Mouse (Mus musculus) heart, embryonic 11.5 days (tissue): ENCODE results near the gene Gpsm3. TPM values are rescaled to one million over a fixed set of nuclear protein-coding genes. Genes with fewer than 3 reads are reported as not detected.
A peak's percentile ranks its signal among the peaks of the same experiment; 100 is the strongest.

Experiments used
- ATAC-seq: fragments of 200-750 bp; cut with Nextera tagmentation; replicated peaks from 2 replicates; pipeline ENCODE4 v1.8.0; 2017; ENCODE audit warnings: moderate library complexity; ENCODE audit not compliant: insufficient number of reproducible peaks, low FRiP score, low TSS enrichment
- H3K27ac ChIP-seq: fragments of 300-500 bp; sonication (generic); 2 replicates; pipeline ENCODE4 v1.5.1; 2014; ENCODE audit warnings: mild to moderate bottlenecking, low read depth, low read length
- H3K27me3 ChIP-seq: fragments of 300-500 bp; sonication (generic); 2 replicates; pipeline ENCODE4 v1.6.1; 2014; ENCODE audit warnings: mild to moderate bottlenecking, low read length, mixed read lengths; ENCODE audit not compliant: control insufficient read depth, insufficient read depth
- H3K36me3 ChIP-seq: fragments of 300-500 bp; sonication (generic); 2 replicates; pipeline ENCODE4 v1.6.1; 2014; ENCODE audit warnings: mild to moderate bottlenecking, low read length, moderate library complexity, mixed read lengths; ENCODE audit not compliant: control insufficient read depth, insufficient read depth
- H3K4me1 ChIP-seq: fragments of 300-500 bp; sonication (generic); 2 replicates; pipeline ENCODE4 v1.6.1; 2014; ENCODE audit warnings: low read length; ENCODE audit not compliant: control insufficient read depth, insufficient read depth
- H3K4me2 ChIP-seq: fragments of 300-500 bp; sonication (generic); 2 replicates; pipeline ENCODE4 v1.6.1; 2014; ENCODE audit warnings: mild to moderate bottlenecking, moderate library complexity
- H3K4me3 ChIP-seq: fragments of 300-500 bp; sonication (generic); 2 replicates; pipeline ENCODE4 v1.5.1; 2014; ENCODE audit warnings: low read depth, low read length
- H3K9ac ChIP-seq: fragments of 300-500 bp; sonication (generic); 2 replicates; pipeline ENCODE4 v1.6.1; 2014; ENCODE audit warnings: mild to moderate bottlenecking, low read depth, low read length, moderate library complexity
- H3K9me3 ChIP-seq: fragments of 300-500 bp; sonication (generic); replicated peaks from 2 replicates; pipeline ENCODE4 v1.6.1; 2016; ENCODE audit warnings: low read length; ENCODE audit not compliant: control insufficient read depth
- WGBS: fragments of 180-500 bp; shearing (Covaris S2); extraction: QIAGEN DNeasy Blood & Tissue Kit; methylation state at CpG from one replicate; pipeline ENCODE4 v1.1.7; 2014; ENCODE audit not compliant: insufficient replicate concordance; 5-methylcytosine and 5-hydroxymethylcytosine counted together
- polyA plus RNA-seq: library from polyadenylated mRNA; unstranded; fragments of >200 nt; fragmentation: Nextera tagmentation; extraction: Ambion mirVana; gene quantifications from 2 replicates; pipeline ENCODE4 v1.2.1, GENCODE M21; 2014

The Gpsm3 gene
- polyA plus RNA-seq, 1 experiment from 2014 or later = 10.3 TPM

DNA sequence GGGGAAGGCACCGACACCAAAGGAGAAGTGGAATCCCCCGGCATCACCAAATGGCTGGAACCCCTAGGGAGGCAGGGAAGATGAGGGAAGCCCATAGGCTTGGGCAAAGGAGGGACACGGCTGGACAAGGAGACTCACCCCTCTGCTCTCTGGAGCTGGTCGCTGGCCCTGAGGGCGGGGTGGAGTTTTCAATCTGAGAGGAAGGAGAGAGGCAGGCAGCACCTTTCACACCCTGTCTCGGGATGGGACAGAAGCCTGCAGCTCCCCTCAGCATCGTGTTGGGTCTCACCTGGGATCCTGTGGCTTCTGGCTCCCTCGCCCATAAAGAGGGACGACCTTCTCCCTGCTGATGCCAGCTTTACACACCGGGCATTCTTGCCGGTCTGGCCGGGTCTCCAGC is 12.2 kb downstream of the Gpsm3 start:
- Histone ChIP-seq H3K27me3 (no peaks in the 10 kb centered on the region), H3K36me3 (peaks cover 6% of the 10 kb centered on the region), H3K4me2 (no peak overlapping the region; the same call in 1 of the 2 replicates), H3K4me3 (no peak overlapping the region), H3K9me3 (no peaks in the 10 kb centered on the region), H3K4me1 (peaks cover 39% of the 10 kb centered on the region), H3K9ac (no peak overlapping the region), H3K27ac (no peak overlapping the region)
- ATAC-seq = no peak
- WGBS = 82% methylated on average over 12 of the region's 12 CpGs

DNA sequence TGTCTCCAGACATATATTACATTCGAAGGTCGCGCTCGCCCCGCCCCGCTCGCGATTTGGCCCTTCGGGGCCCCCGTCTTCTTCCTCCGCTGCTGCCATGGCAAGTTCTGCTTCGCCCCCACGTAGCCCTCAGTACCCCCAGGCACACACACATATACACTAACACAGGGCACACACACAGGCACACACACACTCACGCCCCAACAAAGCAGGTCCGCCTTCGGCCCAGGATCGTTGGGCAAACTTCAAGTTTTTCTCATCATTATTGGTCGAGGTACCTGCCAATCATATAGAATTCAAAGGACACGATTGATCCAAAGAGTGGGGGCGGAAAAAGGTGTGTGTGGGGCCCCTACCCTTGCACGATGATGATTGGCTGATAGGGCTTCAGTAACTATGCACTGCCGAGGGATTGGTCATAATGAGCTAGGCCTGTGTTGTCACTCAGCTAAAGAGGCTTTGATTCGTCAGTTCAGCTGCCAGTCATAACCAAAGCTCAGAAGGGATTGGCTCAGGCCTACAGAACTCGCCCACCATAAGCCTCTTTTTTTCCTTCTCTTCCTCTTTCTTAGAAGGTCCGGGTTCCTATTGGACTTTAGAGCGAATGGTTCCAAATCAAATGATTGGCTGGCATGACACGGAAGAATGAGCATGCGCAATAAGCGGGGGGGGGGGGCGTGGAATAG is 13.9 kb downstream of the Gpsm3 start, which contains the start of gene Rnf5:
TSS of gene Rnf5 (minus strand) at position 316 of the 686 bp plus-strand sequence.
- Histone ChIP-seq H3K27ac (peak within 1 kb of the TSS; percentile 91), H3K4me2 (peak within 1 kb of the TSS; percentile 99), H3K36me3 (peaks cover 6% of the 10 kb centered on the region), H3K9me3 (no peaks in the 10 kb centered on the region), H3K27me3 (no peaks in the 10 kb centered on the region), H3K9ac (peak within 1 kb of the TSS; percentile 86), H3K4me3 (peak within 1 kb of the TSS; percentile 99), H3K4me1 (peaks cover 34% of the 10 kb centered on the region)
- WGBS = under 1% methylated on average over 29 of the region's 30 CpGs
- ATAC-seq = peak; percentile 90

DNA sequence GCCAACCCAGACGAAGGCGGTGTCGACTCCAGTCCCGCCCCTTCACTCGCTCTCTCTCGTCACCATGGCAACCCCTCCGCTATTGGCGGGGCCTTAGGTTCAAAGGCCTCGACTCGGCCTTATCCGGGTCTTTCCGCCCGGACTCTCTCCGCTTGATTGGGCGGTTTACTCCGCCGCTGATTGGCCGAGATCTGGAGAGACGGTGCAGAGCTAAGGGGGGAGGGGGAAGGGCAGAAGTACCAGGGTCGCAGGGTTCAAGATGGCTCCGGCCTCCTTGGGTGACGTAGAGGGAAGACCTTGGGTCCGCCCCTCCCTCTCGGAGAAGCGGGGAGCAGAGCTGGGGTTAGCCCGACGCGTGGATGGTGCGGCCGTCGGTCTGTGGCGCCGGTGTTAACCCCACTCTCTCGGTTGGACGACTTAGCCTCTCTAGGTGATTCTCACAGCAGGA is 14.5 kb downstream of the Gpsm3 start, which contains the start of gene Agpat1:
TSS of gene Agpat1 (plus strand) at position 202 of the 448 bp plus-strand sequence.
- ATAC-seq = peak; percentile 87
- no peaks in the 10 kb centered on the region for H3K9me3 ChIP-seq
- H3K27me3 ChIP-seq = no peaks in the 10 kb centered on the region
- peak within 1 kb of the TSS; percentile 99 for H3K4me3 ChIP-seq
- peaks cover 38% of the 10 kb centered on the region for H3K4me1 ChIP-seq
- H3K27ac ChIP-seq = peak within 1 kb of the TSS; percentile 91
- 0% methylated on average over 33 of the region's 35 CpGs for WGBS
- H3K4me2 ChIP-seq = peak within 1 kb of the TSS; percentile 99
- peaks cover 6% of the 10 kb centered on the region for H3K36me3 ChIP-seq
- H3K9ac ChIP-seq = peak within 1 kb of the TSS; percentile 86

DNA sequence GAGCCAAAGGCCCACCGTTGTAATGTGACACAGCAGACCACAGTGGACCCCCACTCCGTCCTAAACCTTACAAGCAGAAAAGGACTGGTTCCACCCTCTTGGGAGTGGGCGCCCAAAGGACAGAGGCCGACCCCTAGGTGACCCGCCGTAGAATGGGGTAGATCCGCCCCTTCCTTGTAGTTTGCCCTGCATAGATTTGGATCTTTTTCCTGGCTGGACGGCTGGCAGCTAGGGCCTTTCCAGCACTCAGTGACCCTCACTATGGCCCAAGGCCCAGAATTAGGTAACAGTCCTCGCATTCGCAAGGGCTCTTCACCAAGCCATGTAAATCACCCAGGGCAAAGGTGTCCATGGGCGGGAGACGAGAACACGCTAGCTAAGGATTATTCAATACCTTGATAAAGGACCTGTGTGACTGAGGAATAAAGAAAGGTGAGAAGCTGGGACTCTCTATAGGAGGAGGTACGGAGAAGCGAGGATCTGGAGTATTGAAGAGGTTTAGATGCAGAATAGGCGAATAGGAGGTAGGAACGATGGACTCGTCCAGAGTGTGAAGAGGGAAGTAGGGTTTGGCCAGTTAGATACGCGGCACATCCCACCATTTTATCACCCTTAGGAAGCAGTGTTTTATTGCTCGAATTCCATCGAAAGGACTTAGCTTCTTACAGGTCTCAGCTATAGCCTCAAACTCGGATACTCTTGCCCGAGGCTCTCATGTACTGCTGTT is 15.1 kb downstream of the Gpsm3 start:
- H3K9ac ChIP-seq = peak overlapping the region; percentile 74
- peak overlapping the region; percentile 91 for H3K27ac ChIP-seq
- no peaks in the 10 kb centered on the region for H3K9me3 ChIP-seq
- peaks cover 6% of the 10 kb centered on the region for H3K36me3 ChIP-seq
- peaks cover 35% of the 10 kb centered on the region for H3K4me1 ChIP-seq
- peak overlapping the region; percentile 99 for H3K4me2 ChIP-seq
- ATAC-seq = no peak
- 16% methylated on average over 24 of the region's 24 CpGs for WGBS
- peak overlapping the region; percentile 99 for H3K4me3 ChIP-seq
- no peaks in the 10 kb centered on the region for H3K27me3 ChIP-seq

DNA sequence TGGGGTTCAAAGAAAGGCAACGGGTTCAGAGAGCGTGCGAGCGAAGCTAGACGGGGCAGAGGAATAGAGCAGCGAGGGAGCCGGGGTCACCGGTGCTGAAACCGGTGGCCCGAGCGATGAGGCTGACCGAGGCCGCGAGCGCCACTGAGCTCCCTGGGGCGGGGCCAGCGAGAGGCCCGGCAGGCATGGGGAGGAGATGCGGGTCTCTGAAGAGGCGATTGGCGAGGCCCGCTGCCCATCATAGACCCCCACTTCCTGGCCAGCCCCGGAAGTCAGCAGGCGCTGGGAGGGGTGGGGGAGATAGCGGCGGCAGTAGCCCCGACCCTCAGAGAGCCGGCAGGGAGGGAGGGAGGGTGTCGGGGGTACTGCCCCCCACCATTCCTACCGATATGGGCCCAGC is 16.0 kb downstream of the Gpsm3 start:
- peak overlapping the region; percentile 91 for H3K9ac ChIP-seq
- no peaks in the 10 kb centered on the region; the same call in 1 of the 2 replicates for H3K36me3 ChIP-seq
- peaks cover 35% of the 10 kb centered on the region for H3K4me1 ChIP-seq
- H3K27me3 ChIP-seq = no peaks in the 10 kb centered on the region
- peak overlapping the region; percentile 91 for H3K27ac ChIP-seq
- H3K4me3 ChIP-seq = peak overlapping the region; percentile 99
- peak overlapping the region; percentile 99 for H3K4me2 ChIP-seq
- WGBS = 1% methylated on average over 26 of the region's 30 CpGs
- no peaks in the 10 kb centered on the region for H3K9me3 ChIP-seq
- ATAC-seq = peak; percentile 55

DNA sequence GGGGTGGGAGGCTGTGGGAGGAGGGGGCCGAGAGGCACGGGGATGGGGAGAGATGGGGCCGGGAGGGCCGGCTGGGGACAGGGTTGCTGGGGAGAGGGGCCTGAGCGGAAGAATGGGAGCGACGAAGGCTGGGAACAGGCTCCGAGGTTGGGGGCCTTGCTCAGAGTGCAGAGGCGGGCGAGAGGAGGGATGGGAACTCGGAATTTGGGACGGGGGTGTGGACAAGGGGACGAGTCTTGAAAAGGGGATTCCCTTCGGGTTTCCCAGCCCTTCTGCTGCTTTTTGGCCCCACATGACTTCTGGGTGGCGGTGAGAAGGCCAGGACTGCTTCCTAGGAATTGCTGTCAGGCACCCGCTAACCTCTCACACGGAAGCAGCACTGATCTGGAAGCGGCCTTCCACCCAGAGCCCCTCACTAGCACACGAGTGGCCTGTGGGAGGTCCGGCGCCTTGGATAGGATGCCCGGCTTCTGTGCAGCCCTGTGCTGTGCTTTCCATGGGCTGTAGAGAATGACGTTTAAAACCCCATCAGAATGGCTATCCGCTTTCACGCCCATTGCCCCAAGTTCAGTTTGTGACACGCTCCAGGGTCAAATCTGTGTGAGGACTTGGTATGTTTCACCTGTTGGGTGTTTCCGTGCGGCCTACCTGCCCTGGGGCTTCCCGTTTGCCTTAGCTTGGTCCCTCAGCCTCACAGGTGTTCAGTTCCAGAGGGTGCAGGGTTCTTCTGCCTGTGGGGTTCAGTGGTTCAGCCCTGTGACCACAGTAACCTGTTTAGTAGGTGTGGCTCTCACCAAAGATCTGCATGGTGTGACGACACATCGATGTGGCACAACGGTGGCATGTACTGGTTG is 16.8 kb downstream of the Gpsm3 start:
- Histone ChIP-seq H3K4me2 (peak overlapping the region; percentile 99), H3K9ac (peak overlapping the region; percentile 91), H3K9me3 (no peaks in the 10 kb centered on the region), H3K36me3 (peaks cover 4% of the 10 kb centered on the region), H3K4me1 (peaks cover 35% of the 10 kb centered on the region), H3K4me3 (peak overlapping the region; percentile 99), H3K27ac (peak overlapping the region; percentile 91), H3K27me3 (no peaks in the 10 kb centered on the region)
- ATAC-seq = no peak
- WGBS = 15% methylated on average over 32 of the region's 32 CpGs

DNA sequence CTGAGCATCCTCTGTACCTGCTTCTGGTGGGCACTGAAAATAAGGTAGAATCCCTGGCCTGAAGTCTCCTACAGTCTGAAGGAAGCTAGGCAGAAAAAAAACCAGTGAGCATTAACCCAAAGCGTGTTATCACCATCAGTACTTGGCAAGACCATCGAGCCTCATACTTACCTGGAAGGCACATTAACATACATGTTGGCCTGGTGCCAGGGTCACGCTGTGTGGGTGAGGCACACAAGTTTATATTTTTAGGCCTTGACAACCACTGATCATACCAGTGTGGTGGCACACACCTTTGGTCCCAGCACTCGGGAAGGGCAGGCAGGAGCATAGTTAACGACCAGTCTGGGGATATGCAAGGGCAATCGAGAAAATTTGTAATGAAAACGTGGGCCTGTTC is 18.4 kb downstream of the Gpsm3 start:
- peaks cover 11% of the 10 kb centered on the region for H3K36me3 ChIP-seq
- H3K9ac ChIP-seq = no peak overlapping the region
- no peak overlapping the region for H3K4me3 ChIP-seq
- no peak for ATAC-seq
- peaks cover 27% of the 10 kb centered on the region for H3K4me1 ChIP-seq
- no peaks in the 10 kb centered on the region for H3K9me3 ChIP-seq
- WGBS = 87% methylated on average over 7 of the region's 7 CpGs
- no peak overlapping the region for H3K27ac ChIP-seq
- no peak overlapping the region for H3K4me2 ChIP-seq
- H3K27me3 ChIP-seq = no peaks in the 10 kb centered on the region

DNA sequence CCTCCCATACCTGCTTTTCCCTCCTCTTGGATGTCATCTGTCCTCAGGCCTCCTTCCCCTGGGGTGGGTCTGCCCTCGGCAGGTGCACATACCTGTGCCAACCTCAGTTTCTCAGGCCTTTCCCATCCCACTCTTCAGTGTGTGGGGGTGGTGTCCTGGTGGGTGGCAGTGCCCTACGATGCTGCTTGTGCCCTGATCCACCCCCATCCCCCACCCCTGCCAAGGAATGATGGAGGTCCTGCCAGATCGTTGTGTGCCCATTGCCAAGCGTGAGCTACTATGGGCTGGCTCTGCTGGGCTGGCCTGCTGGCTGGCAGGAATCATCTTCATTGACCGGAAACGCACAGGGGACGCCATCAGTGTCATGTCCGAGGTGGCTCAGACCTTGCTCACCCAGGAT is 21.4 kb downstream of the Gpsm3 start:
- 92% methylated on average over 8 of the region's 8 CpGs for WGBS
- Histone ChIP-seq H3K4me3 (no peak overlapping the region), H3K36me3 (peaks cover 13% of the 10 kb centered on the region), H3K27me3 (no peaks in the 10 kb centered on the region), H3K27ac (no peak overlapping the region), H3K4me2 (no peak overlapping the region), H3K9ac (no peak overlapping the region), H3K9me3 (no peaks in the 10 kb centered on the region), H3K4me1 (peaks cover 17% of the 10 kb centered on the region)
- no peak for ATAC-seq
